Mouse (Mus musculus): ENCODE results near the gene Tekt2.
A peak's percentile ranks its signal among the peaks of the same experiment; 100 is the strongest.

Gene Tekt2

DNA sequence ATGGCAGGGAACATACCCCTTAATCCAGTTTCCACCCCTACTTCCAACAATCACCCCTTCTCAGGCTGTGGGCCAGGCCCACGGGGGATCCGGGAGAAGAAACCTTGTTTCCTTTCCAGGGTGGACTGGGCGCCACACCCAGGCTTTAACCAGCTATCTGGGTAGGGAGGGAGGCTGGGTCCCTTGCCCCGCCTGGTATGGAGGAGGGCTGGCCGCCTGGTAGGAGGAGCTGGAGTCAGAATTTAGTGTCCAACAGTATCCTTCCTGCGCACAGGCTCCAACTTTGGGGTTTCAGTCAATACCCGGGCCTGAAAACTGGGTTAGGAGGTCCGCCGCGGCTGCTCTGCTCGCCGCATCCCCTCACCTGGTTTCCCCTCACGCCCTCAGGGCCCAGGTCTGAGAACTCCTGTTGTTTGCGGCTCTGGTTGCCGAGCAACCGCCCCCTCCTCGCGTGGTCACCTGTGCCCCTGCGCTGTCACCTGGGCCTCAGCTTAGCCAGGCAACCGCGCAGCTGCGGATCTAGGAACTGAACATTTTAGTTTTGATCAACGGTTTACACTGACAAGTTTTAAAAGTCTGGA is at the start of gene Tekt2:
TSS of gene Tekt2 (minus strand) at position 408 of the 581 bp plus-strand sequence.
- DNase-seq (ENCODE audit: low spot score in 2 of 2): no peak

DNA sequence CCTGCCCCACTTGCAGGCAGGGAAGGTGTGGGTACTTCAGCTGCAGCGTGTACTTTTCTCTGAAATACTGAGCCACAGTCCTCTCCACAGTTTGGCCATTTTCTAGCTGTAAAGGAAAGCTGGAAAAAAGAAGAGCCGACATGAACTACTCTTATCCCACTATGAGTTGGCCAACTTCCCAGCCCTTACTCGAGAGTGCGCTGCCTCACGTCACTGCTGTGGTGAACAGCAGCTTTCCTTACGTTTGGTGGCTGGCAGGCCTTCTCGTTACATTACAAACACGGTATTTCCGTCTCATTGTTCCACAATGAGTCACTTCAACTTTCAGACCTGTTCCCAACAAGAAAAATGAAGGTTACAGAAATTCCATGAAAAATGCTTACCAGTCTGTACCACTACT is 46.0 kb upstream of the Tekt2 start:
- DNase-seq (ENCODE audit: low spot score in 2 of 2): peak in 1 of 2 experiments; percentile 3

DNA sequence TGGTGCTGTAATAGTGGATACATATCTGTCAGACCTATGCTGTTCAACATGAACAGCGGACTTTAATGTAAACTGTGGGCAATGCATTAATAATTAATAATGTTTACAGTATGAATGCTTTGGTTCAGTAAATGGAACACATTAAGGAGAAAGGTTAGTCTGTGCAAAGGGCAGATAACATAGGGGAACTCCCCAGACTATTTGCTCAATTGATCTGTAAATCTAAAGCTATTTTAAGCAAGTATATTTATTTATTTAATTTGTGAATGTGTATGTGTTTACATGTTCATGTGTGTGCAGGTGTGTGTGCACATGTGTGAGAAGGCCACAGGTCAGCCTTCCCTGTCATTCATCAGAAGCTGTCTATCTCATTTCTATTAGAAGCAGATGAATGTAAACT is 34.6 kb upstream of the Tekt2 start:
- no peak for DNase-seq (ENCODE audit: low spot score in 2 of 2)

DNA sequence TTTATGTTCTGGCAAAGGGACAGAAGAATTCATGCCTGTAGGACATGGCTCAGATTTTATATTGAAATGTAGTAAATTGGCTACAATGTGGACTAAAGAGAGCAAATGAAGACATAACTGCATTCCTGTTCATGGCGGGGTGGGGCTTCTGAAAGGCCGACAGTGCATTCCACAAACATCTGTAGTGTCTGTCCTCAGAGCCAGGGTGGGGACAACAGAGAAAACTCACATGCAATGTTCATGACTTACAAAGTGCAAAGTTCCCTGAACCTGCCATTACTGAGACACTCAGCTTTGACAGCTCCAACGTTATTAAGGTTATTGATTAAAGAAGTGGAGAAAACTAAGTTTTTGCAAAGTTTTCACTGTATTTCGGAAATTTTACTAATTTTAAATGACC is 18.0 kb upstream of the Tekt2 start:
- no peak for DNase-seq (ENCODE audit: low spot score in 2 of 2)

DNA sequence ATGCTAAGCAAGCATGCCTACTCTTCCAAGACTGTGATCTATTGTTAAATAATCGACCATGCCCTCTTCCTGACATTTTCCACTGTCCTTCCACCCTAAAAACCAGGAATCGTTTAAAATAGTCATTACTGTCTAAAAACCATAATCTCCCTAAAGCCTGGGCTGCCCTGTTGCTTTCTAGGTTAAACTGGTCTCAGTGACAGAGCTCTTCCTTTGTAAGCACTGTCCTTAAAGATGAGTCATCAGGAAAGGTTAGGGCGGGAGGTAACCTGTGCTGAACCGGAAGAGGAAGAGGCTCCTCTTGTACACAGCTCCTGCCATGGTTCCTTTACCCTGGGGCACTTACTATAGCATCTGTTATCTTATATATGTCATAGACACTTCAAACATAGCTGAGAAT is 14.0 kb upstream of the Tekt2 start:
- no peak for DNase-seq (ENCODE audit: low spot score in 2 of 2)

DNA sequence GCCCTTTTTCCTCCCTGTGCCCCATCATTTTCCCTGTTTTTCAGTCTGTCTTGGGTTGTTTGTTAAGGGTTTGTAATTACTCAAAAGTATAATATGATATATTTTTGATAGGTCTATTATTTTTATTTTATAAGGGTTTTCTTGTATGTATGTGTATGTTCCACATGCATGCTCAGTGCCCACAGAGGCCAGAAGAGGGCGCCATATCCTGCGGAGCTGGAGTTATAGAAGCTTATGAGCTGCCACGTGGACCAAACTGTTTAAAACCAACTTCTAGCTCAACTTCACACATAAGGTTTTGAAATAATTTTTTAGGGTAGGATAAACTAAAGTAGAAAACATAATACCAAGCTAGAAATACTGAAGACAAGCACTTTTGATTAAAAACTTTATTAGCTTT is 6.9 kb upstream of the Tekt2 start:
- DNase-seq (ENCODE audit: low spot score in 2 of 2): no peak

DNA sequence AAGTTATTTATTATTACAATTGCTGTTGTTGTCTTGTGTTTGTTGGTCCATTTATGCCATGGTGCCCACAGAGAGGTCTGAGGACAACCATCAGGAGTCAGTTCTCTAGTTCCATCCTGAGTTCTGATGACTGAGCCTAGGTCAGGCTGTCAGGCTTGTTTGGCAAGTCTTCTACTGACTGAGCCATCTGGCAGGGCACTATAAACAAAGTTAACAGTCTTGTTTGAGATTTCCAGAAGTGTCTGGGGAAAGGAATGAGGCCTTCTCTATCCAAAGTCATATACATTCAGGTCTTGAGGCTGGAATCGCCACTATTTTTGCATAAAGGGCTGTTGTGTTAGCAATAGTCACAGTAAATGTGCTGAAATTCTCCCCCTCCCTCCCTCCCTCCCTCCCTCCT is 6.3 kb upstream of the Tekt2 start:
- no peak for DNase-seq (ENCODE audit: low spot score in 2 of 2)

DNA sequence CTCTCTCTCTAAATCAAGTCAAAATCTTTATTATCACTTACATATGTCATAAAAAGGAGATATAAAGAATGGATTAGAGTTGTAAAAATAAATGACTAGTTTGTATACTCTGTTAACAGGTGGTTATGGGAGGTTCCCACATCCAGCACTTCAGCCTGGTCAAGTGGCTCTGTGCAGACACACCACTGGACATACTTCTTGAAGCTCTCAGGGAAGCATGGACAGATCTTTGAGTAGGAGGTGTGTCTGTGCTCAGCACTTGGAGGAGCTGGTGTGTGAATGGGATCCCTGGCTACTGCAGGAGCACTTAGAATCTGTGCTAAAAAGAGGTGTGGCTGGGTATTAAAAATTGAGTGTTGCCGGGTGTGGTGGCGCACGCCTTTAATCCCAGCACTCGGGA is 4.8 kb upstream of the Tekt2 start:
- no peak for DNase-seq (ENCODE audit: low spot score in 2 of 2)

DNA sequence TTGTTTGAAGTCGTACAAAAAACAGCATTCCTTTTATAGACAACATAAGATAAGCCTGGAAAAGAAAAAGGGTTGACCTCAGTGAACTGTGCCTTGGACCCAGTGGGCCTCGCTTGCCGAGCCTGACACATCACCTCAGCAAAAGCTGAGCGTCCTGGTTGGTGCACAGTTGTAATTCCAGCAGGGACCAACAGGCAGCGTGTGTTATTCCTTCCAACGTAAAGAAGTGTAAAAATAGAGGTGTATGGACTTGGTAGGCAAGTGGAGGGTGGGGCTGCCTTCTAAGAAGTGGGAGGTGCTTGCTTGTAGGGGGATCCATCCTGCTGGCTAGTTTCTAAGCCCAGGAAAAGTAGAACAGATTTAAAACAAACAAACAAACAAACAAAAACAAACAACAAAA is 548 bp upstream of the Tekt2 start:
- DNase-seq (ENCODE audit: low spot score in 2 of 2): no peak

DNA sequence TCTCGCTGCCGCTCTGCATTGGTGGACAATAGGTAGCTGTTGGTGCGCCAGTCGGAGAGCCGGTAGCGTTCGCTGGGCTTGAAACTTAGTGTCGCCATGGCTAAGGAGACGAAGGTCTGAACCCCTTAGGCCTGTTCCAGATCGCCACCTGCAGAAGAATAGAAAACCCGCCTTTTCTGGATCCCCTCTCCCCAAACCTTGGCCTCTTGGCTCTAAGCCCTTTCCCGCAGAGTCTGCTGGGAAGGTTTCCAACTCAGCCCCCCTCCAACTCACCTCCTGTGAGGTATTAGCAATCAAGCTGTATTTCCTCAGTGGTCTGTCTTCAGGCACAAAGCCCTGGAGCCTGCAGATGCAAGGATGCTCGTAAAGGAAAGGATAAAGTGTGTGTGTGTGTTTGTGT is 627 bp downstream of the Tekt2 start:
- DNase-seq (ENCODE audit: low spot score in 2 of 2): no peak

DNA sequence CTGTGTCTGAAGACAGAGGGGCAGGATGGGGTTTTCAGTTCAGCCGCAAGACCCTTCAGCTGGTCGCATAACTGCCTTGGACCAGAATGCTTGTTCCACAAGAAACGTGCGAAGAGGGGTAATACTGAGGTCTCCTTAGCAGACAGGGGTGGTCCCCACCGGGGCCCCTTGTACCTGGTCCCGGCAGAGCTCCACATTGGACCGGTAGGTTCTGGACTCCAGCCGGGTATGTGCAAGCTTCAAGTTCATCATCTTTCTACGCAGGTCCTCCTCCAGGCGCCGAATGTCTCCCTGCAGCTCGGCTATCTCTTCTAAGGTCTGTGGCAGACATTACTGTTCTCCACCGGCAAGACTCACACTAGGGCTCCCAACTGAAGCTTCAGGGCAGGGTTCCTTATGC is 2.8 kb downstream of the Tekt2 start:
- DNase-seq (ENCODE audit: low spot score in 2 of 2): no peak

DNA sequence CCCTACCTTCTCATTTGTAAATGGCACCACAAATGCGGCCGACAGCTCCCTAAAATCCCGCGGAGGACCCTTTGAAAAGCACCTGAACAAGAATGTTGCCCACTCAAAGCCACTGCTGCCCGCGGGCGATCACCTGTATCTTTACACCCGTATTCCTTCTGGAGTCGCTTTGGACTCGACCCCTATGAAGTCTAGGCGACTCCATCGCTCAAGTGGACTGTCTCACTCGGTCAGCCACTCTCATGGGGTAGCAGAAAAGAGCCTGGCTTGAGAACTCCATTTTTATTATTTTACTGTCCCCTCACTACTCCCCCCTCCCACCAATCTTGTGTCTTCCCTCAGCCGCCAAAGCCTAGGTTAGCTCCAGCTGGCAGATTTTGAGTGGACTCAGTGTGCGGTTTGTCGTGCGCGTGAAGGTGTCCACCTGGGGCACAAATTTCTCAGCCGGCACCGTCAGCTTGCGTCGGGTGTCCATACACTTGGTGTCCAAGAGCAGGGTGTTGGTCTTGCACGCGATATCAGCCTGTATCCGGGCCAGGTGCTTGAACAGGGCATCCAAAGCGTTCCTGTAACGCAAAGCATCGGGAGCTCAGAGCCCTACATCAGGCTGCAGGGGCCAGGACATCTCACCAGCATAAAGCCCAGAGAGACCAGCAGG is 3.5 kb downstream of the Tekt2 start:
- no peak for DNase-seq (ENCODE audit: low spot score in 2 of 2)

DNA sequence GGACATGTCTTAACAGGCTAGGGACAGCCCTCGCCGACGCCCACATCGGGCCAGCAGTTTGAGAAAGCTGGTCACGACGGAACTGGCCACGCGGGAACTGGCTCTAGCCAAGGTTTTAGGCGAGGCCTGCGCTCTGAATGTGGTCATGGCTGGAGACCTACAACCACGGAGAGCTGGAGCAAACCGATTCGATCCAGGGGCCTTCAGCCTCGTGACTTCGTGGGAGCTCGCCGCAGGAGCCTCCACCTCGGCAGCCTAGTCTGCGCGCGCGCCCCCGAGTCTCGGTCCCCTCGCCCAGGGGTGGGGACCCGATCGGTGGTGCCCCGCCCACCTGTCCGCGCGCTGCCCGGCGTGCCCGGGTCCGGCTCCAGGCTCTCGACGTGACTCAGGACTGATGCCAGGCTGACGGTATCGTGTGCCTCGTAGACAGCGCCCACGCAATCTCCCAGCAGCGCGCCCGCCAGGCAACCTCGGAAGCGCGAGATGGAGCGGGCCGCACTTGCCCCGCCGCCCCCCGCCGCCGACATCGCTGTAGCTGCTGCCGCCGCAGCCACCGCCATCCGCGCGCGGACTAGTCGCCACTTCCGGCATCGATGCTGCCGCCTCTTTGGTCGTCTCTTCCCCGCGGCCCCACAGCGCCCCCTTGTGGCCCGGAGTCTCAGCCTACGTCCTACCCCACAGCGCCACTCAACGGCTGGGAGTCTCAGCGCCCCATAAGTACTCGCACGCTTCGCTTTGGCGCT is 4.2 kb downstream of the Tekt2 start, which contains the start of gene Adprhl2:
TSS of gene Adprhl2 (minus strand) at position 593 of the 743 bp plus-strand sequence.
- peak; percentile 92 to 95 for DNase-seq (ENCODE audit: low spot score in 2 of 2)

DNA sequence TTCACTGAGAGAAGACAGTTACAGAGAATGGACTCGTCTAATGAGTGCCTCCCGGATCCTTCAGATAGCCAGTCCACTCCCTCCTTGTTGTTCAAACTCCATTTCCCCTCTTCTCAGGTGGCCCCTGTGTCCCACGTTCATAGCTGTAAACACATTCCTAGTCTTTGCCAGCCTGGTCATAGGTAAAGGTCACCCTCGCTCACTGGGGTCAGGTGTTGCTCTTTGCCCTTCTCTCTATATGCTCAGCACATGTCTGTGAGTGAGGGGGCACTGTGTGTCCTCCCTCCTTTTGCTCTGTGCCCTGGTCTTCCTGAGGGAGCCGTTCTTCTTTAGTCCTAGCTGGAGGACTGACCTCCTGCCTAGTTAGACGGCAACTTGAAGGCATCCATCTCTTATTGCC is 5.7 kb downstream of the Tekt2 start:
- DNase-seq (ENCODE audit: low spot score in 2 of 2): no peak

DNA sequence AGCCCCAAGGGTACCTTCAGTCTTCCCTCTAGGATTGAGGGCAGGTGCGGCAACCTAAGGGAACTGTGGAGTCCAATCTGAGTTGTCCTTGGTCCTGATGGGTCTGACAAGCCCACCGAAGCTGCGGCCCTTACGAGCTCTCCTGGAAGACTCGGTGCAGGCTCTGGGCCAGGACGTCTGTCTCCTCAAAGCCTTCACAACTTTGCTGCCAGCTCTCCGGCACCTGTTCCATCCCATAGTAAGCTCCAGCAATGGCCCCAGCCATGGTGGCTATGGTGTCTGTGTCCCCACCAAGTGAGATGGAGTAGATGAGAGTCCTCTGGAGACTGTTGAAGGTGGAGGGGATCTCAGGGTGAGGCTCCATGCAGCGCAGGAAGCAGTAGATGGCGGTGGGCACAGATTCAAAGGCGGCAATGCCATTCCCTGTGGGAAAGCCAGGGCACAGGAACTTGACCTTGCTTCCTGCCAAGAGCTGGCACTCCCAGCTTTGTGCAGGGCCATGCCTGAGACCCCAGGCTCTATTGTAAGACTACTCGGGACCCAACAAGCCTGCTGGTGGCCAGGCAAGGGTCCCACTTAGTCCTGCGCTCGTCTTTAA is 8.9 kb downstream of the Tekt2 start:
- no peak for DNase-seq (ENCODE audit: low spot score in 2 of 2)

DNA sequence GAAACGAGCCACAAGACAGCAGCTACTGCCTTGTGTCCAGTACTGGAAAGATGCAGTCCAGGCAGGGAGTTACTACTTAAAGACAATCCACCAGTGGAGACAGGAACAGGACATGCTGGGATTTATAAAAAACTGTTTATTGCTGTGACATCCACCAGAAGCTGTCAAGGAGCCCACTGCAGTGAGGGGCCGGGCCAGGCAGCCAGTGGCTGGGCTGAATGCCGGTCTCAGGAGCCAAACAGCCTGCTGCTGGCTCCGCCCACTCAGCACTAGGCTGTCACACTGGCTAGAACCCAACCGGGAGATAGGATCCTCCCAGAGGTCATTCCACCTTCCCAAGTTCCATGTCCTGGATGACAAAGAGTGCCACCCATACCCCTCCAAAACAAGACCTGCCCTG is 9.6 kb downstream of the Tekt2 start:
- DNase-seq (ENCODE audit: low spot score in 2 of 2): no peak

DNA sequence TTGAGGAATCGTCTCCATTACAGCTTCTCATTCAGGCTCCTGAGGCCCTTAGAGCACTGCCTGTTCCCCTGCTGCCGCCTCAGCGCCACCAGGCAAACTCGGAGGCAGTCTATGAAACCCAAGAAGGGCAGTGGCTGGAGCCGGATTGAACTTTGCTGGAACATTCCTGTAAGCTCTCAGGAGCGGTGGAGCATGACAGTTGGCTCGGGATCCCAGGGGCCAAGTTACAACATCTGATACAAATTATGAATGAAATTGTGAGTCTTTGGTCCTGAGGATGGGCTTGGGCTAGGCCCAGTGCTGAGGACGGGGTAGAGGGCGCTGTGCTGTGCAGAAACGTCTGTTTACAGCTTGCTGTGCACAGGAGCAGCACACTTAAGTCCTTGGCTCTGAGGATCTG is 11.1 kb downstream of the Tekt2 start:
- no peak for DNase-seq (ENCODE audit: low spot score in 2 of 2)

DNA sequence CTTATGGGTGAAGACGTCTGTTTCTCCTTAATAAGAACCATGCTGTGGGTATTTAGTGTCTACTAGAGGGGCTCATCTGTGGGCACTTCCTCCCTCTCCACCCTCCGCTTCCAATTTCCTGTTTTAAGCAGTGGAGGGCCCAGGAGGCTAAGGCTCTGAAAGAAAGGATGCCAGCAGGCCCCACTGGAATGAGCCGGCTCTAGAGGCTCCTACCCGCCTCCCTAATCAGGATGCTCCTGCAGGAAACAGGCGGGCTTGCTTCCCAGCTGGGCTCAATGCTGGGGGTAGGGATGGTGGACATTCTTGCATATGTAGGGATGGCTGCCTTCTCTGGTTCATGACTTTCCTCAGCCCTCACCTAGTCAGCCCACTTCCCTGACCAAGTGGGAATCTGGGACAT is 12.3 kb downstream of the Tekt2 start:
- no peak for DNase-seq (ENCODE audit: low spot score in 2 of 2)

DNA sequence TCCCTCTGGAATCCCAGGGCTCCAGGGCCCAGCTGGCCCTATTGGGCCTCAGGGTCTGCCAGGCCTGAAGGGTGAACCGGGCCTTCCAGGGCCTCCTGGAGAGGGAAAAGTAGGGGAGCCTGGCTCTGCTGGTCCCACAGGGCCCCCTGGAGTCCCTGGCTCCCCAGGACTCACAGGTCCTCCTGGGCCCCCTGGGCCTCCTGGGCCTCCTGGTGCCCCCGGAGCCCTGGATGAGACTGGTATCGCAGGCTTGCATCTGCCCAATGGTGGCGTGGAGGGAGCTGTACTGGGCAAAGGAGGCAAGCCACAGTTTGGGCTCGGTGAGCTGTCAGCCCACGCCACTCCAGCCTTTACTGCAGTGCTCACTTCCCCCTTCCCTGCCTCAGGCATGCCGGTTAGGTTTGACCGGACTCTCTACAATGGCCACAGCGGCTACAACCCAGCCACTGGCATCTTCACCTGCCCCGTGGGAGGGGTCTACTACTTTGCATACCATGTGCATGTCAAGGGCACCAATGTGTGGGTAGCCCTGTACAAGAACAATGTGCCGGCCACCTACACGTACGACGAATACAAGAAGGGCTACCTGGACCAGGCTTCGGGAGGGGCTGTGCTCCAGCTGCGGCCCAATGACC is 13.8 kb downstream of the Tekt2 start:
- no peak for DNase-seq (ENCODE audit: low spot score in 2 of 2)

DNA sequence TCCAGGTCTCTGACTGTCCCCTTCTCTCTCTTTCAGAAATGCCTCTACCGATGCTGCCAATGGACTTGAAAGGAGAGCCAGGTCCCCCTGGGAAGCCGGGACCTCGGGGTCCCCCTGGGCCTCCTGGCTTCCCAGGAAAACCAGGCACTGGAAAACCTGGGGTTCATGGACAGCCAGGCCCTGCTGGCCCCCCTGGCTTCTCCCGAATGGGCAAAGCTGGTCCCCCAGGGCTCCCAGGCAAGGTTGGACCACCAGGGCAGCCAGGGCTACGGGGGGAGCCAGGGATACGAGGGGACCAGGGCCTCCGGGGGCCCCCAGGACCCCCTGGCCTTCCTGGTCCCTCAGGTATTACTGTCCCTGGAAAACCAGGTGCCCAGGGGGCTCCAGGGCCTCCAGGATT is 15.1 kb downstream of the Tekt2 start:
- no peak for DNase-seq (ENCODE audit: low spot score in 2 of 2)

DNA sequence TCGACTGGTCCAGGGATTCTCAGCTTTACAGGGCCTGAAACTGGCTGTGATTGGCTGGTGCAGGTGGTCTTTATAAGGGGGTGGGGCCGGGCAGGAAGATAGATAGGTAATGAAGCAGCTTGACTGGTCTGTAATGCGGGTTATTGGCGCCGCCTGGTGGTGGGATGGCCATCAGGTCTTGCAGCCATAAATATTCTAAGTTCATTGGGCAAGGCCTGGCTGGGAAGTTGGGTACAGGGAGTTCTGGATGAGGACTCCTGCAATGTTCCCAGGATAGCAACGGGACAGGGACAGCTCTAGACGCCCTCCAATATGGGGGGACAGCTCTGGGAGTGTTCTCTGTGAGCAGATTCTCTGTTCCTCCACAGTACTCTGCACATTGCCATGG is 15.6 kb downstream of the Tekt2 start:
- DNase-seq (ENCODE audit: low spot score in 2 of 2): peak; percentile 68 to 87

DNA sequence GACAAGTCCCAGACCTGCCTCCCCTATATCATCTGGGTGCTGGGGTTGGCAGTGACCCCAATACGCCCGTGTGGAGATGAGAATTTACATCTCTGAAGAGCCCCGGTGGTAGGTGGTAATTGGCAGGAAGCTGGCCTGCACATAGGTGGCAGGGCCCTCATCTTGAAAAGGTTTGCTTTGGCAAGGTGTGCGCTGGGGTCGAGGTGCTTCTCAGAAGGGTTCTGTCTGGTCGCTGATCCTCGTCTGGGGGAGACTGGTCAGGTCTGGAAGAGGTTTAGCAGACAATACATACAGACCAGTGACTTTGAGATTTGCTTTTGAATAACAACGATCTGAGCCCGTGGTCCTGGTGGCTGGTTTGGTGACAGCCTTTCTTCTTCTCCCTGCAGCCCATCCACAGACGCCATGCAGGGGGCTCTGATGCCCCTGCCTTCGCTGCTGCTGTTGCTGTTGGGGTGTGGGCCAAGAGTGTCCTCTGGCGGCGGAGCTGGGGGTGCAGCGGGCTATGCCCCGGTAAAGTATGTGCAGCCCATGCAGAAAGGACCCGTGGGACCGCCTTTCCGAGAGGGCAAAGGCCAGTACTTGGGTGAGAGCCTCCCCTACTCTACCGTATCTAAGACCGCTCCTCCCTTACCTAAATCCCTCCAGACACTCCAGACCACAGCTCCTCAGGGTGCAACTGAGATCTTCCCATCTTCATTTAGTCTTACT is 16.1 kb downstream of the Tekt2 start:
- DNase-seq (ENCODE audit: low spot score in 2 of 2): no peak
